Mouse (Mus musculus) C2C12 (cell line): Measurements from ENCODE around the gene Gas7. TPM values are rescaled to one million over a fixed set of nuclear protein-coding genes. Genes with fewer than 3 reads are reported as not detected.

Source experiments
- H3K27me3 ChIP-seq: one replicate; pipeline ENCODE4 v1.6.1; 2011; ENCODE audit not compliant: control insufficient read depth, insufficient read depth, insufficient read length
- H3K36me3 ChIP-seq: one replicate; pipeline ENCODE4 v1.6.1; 2011; ENCODE audit not compliant: control insufficient read depth, insufficient read depth
- H3K4me3 ChIP-seq: one replicate; pipeline ENCODE4 v1.5.1; 2011; ENCODE audit warnings: mild to moderate bottlenecking, control low read depth; ENCODE audit not compliant: poor library complexity, insufficient read depth, severe bottlenecking
- H3K79me2 ChIP-seq: one replicate; pipeline ENCODE4 v1.6.1; 2011; ENCODE audit not compliant: control insufficient read depth, insufficient read depth
- H3K79me3 ChIP-seq: one replicate; pipeline ENCODE4 v1.6.1; 2011; ENCODE audit warnings: low read depth, control low read depth
- H3ac ChIP-seq: one replicate; pipeline ENCODE3; 2011; ENCODE audit warnings: low read depth; ENCODE audit not compliant: control insufficient read depth, insufficient read length
- CEBPB ChIP-seq: IDR thresholded peaks from one replicate; pipeline ENCODE4 v1.6.1; 2011; ENCODE audit warnings: low read depth, mild to moderate bottlenecking, control low read depth, moderate library complexity
- CTCF ChIP-seq: IDR thresholded peaks from one replicate; pipeline ENCODE4 v1.5.1; 2011; ENCODE audit not compliant: control insufficient read depth, insufficient read depth, insufficient read length
- FOSL1 ChIP-seq: IDR thresholded peaks from one replicate; pipeline ENCODE4 v1.8.0; 2011; ENCODE audit warnings: mild to moderate bottlenecking, low read length; ENCODE audit not compliant: poor library complexity, insufficient read depth, severe bottlenecking
- MAX ChIP-seq: IDR thresholded peaks from one replicate; pipeline ENCODE4 v1.6.1; 2011; ENCODE audit warnings: mild to moderate bottlenecking, control low read depth
- MYOD1 ChIP-seq: IDR thresholded peaks from one replicate; pipeline ENCODE4 v1.6.1; 2011; ENCODE audit warnings: low read depth; ENCODE audit not compliant: control insufficient read depth, insufficient read length
- MYOG ChIP-seq: IDR thresholded peaks from one replicate; pipeline ENCODE4 v1.6.1; 2011; ENCODE audit not compliant: control insufficient read depth, insufficient read length; ENCODE audit errors: extremely low read depth
- USF1 ChIP-seq: IDR thresholded peaks from one replicate; pipeline ENCODE4 v1.6.1; 2011; ENCODE audit warnings: low read depth, mild to moderate bottlenecking, control low read depth, moderate library complexity
- polyA plus RNA-seq: library from polyadenylated mRNA; unstranded; fragments of >200 nt; fragmentation: generic; extraction: Trizol; gene quantifications from one replicate; pipeline ENCODE4 v1.2.1, GENCODE M21; 2012; ENCODE audit warnings: missing spikeins

The Gas7 gene
- polyA plus RNA-seq, 1 experiment: not detected

DNA sequence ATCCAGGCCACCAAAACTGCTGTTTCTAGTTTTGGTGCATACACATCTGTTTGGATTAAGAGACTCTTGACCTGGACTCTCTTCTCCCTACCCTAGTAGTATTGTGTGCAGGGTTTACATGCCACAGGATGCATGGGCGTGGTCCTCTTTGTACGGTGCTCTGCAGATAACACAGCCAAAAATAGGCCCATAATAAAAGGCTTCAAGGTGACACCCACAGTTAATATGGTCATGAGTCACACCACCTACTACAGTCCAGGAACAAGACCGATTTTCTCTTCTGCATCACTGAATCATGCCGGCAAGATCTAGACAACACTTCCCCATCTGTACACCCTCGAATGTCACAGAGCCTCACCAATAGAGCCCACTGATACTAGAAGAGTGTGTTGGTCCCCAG lies 266.2 kb downstream of the Gas7 start:
- Histone ChIP-seq H3K36me3 (no peaks in the 10 kb centered on the region), H3K4me3 (no peak overlapping the region), H3ac (no peak overlapping the region), H3K79me2 (no peaks in the 10 kb centered on the region), H3K27me3 (no peaks in the 10 kb centered on the region), H3K79me3 (no peaks in the 10 kb centered on the region)
- TF ChIP-seq CEBPB (no peak), MYOD1 (no peak), USF1 (no peak), FOSL1 (no peak), MYOG (no peak)

GRCm38 (mm10) chr11:67722399-67723156 lies 267.3 kb downstream of the Gas7 start:
- Histone ChIP-seq H3K27me3 (no peaks in the 10 kb centered on the region), H3K79me3 (no peaks in the 10 kb centered on the region), H3K36me3 (no peaks in the 10 kb centered on the region), H3K79me2 (no peaks in the 10 kb centered on the region), H3K4me3 (no peak overlapping the region), H3ac (no peak overlapping the region)
- TF ChIP-seq MYOD1 (no peak), CTCF (no peak), FOSL1 (no peak), MAX (no peak), USF1 (no peak), MYOG (no peak), CEBPB (no peak)

DNA sequence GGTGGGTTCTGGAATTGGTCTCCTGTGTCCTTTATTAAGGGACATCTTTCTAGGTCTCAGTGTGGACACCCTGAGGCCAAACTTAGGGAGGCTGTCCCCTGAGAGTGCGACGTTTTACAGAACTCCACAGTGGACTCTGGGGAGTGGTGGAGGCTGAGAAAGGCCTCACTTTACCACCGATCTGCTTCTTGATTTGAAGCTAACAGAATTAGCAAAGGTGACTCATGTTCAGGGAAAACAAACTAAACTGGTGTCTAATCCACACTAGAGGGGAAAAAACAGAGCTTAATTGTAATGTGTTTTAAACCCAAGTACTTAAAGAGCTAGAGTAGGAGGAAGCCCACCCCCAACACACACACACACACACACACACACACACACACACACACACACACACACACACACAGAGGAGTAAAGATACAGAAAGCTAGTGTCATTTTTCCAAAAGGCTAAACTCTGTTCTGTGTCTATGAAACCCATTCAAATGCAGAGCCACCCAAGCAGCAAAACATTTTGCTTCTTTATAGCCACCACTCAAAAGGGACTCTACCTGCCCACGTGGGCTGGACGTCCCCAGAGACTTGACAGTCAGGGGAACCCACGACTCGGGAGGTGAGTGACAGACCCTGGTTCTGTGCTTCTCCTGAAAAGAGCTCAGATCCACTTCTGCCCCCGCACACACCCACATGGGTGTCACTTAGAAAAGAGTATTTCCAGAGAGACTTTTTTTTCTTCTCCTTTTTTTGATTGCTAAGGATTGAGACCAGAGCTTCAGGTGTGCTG lies 268.2 kb downstream of the Gas7 start:
- no peaks in the 10 kb centered on the region for H3K36me3 ChIP-seq
- no peaks in the 10 kb centered on the region for H3K79me2 ChIP-seq
- TF ChIP-seq MYOG (no peak), MAX (no peak), CEBPB (no peak), MYOD1 (no peak), CTCF (no peak), USF1 (no peak), FOSL1 (no peak)
- no peaks in the 10 kb centered on the region for H3K27me3 ChIP-seq
- no peak overlapping the region for H3K4me3 ChIP-seq
- no peak overlapping the region for H3ac ChIP-seq
- no peaks in the 10 kb centered on the region for H3K79me3 ChIP-seq

DNA sequence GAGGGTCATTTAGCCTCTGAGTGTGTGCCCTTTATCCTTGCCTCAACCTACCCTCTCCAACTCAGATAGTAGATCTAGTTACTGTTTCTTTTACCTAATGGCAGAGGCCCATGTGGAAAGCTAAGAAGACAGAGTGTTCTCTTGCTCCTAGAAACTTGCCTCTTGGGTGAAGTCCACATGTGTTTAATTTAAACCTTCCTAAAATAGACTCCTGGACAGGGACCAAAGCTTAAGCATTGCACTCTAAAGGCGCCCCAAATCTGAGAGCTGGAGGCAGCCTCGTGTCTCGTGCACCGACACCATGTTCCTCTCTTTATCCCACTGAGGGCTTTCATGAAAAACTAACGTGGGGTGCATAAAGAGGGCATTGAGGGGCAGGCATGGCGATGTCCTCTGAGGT lies 271.9 kb downstream of the Gas7 start:
- no peaks in the 10 kb centered on the region for H3K36me3 ChIP-seq
- no peak overlapping the region for H3ac ChIP-seq
- H3K4me3 ChIP-seq: no peak overlapping the region
- no peaks in the 10 kb centered on the region for H3K27me3 ChIP-seq
- TF ChIP-seq MYOG (no peak), MYOD1 (no peak), USF1 (no peak), FOSL1 (no peak), CTCF (no peak), CEBPB (no peak), MAX (no peak)
- no peaks in the 10 kb centered on the region for H3K79me2 ChIP-seq
- H3K79me3 ChIP-seq: no peaks in the 10 kb centered on the region

- no peaks in the 10 kb centered on the region for H3K27me3 ChIP-seq
- H3K4me3 ChIP-seq: no peak overlapping the region
- no peak for TF ChIP-seq USF1
- TF ChIP-seq CEBPB: no peak
- TF ChIP-seq CTCF: no peak
- no peak for TF ChIP-seq FOSL1
- TF ChIP-seq MYOG: no peak
- TF ChIP-seq MYOD1: no peak
- no peak for TF ChIP-seq MAX
- H3K79me3 ChIP-seq: no peaks in the 10 kb centered on the region
- H3K79me2 ChIP-seq: no peaks in the 10 kb centered on the region
- no peak overlapping the region for H3ac ChIP-seq
- no peaks in the 10 kb centered on the region for H3K36me3 ChIP-seq
These were observed 273.5 kb downstream of the Gas7 start for GRCm38 (mm10) chr11:67728726-67729125.
